Mouse (Mus musculus) cerebellum, postnatal 14 days (tissue): ENCODE measurements at regions not wholly inside any gene's neighbourhood (a gene's known extent, or its start where the extent isn't known, plus 50 kb on each side); places are given as distances from the start of the nearest gene placed in this dataset.

ENCODE experiments used
- DNase-seq, 2 experiments: peaks; one replicate each; pipeline ENCODE4 v3.0.0; 2021; ENCODE audit warnings: mixed read lengths in 2 of 2

GRCm38 (mm10) chr15:6934564-6934980 is 59.8 kb upstream of the Osmr start:
- DNase-seq = no peak

GRCm38 (mm10) chr15:6941491-6941890 is 66.7 kb upstream of the Osmr start:
- DNase-seq = no peak

DNA sequence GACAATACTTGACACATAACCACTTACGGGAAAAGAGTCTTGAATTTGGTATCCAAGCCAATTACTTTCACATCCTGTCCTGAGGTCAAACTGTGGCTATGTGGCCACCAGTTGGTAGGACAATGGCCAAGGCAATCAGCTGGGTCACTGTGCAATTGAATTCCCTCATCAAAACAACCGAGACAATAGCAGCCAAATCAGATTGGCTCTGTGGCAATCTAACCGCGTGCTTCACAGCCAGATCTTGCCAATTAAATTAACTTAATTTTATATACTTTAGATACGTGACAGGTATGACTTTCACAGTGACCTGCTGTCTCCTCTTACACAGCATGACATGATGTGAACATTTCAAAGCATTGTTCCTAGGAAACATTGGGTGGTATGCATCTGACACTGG is 74.5 kb upstream of the Osmr start:
- peak; percentile 20 to 55 for DNase-seq

DNA sequence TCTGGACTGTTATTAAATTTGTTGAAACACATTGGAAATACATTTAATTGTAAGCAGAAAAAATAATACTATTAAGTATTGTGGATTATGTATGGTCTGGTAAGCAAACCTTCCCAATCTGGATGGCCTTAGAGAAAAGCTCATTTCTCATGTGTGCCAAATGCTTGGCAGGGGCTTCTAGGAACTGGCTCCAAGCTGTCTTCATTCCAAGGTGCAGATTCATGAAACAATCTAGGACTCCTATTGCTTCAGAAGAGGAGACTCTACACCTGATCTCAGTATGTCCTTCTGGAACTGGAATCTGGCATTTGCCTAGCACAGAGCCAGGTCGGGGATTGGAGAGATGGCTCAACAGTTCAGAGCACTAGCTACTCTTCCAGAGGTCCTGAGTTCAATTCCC is 74.9 kb upstream of the Osmr start:
- peak; percentile 68 to 82 for DNase-seq

DNA sequence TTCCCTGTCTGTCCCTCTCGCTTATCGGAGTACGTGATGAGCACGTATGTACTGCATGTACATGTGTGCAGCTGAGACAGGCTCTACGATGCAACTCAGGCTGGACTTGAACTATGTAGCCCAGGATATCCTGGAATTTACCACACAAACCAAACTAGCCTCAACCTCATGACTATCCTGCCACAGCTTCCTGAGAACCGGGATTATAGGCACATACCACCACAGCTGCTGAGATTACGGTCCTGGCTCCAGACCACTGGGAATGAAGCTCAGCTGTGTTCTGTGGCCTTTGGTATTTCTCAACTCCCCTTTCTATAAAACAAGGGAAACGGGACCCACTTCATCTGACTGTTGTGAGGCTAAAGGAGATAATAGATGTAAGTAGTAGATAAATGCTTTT is 75.7 kb upstream of the Osmr start:
- DNase-seq = no peak

- no peak for DNase-seq
Observed at GRCm38 (mm10) chr15:6953556-6953955, 78.8 kb upstream of the Osmr start.

DNA sequence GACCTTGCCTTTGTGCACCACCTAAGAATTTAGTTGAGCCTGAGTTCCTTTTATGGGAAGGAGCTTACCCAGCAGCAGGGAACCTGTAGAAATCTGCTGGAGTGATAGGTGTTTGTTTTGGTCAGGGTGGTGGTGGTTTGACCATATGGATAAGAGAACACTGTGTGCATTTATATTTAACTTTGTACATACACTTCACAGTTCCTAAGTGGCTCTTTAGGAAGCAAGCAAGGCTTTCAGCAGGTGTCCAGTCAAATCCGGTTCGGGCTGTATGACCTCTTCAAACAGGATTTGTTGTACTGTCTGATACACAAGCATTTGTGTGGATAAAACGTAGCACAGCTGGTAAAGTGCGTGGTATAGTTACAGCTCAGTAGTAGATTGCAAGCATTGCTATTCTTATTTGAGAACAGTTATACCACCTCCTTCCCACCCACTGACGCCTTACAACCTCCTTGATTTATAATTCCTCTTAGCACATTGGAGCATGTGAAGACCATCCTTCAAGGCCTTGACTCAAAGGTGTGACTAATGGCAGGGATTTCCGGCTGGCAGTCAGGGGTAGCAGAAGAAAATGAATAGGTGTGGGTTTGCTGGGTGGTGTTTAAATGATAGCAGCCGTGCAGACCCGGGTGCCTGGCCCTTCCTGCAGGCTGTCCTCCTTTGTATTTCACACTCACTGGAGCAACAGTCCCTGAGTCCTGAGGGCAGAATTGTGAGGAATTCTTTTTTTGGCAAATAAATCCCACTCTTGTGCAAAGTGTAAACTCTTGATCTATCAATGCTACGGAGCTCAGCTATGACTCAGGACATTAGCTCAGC is 79.4 kb upstream of the Osmr start:
- no peak for DNase-seq

GRCm38 (mm10) chr15:6959911-6960310 is 85.1 kb upstream of the Osmr start:
- DNase-seq = no peak

DNA sequence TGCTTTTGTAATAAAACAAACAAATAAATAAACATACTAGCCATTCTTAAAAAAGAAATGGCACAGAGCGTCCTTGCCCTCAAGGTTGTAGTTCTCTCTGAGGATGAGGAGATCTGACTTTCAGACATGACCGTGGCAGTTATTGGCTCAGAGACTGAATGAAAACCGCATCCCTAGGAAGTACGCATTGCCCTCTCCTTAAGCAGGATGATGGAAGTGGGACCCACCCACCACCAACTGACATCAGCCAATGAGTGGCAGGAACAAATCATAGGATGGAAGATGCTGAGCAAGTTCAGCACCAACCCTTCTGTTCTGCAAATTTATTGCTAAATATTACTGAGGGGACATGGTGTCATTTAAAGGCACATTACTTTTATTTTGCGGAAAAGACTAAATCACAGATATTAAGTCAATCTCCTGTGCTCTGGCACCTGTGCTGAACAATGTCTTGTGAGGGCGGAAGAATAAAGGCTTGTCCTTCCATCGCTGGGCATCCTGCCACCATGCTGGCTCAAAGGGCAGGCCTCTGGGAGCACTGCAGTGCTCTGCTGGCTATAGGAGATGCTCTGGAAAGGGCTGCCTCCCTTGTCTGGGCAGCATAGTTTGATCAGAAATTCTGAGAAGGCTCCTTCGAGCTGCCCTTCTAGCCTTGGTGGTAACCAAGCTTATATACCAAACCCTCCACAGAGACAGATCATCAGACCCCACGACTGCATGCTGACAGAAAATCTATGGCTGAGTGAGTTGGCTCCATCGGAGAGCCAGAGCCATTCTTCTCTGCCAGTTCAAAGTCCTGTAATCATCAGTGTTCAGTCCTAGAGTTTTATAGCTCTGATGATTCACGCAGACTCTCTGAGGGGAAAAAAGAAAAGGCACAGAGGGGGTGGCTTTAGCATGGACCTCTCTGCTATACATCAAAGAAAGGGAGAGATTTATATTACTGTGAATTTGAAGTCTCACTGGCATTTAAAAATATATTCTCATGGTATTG is 86.3 kb upstream of the Osmr start:
- peak; percentile 48 to 49 for DNase-seq

- DNase-seq = no peak
Observed at GRCm38 (mm10) chr15:6964635-6965034, 89.9 kb upstream of the Osmr start.

- no peak for DNase-seq
Observed at GRCm38 (mm10) chr15:6965446-6965845, 90.7 kb upstream of the Osmr start.

GRCm38 (mm10) chr15:6974410-6974809 is 99.6 kb upstream of the Osmr start:
- DNase-seq = no peak

GRCm38 (mm10) chr15:6981430-6981829 is 106.7 kb upstream of the Osmr start:
- no peak for DNase-seq

DNA sequence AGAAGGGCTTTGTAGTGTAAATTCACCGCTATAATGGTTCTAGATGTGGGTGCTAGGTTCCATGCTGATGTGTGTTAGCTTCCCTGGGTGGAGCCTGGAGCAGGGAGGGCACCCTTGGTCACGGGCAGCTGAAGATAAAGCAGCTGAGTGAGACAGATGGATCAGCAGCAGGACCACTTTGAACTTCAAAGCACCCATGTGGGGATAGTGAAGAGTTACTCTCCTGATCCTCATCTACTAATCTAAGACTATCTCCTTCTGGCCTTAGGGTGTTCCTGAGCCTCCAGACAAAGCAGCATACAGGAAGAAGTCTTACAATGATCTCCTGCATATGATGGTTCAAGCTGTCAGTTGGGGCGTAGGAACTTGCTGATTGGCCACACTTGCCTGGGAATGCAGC is 107.1 kb upstream of the Lifr start:
- DNase-seq = no peak

DNA sequence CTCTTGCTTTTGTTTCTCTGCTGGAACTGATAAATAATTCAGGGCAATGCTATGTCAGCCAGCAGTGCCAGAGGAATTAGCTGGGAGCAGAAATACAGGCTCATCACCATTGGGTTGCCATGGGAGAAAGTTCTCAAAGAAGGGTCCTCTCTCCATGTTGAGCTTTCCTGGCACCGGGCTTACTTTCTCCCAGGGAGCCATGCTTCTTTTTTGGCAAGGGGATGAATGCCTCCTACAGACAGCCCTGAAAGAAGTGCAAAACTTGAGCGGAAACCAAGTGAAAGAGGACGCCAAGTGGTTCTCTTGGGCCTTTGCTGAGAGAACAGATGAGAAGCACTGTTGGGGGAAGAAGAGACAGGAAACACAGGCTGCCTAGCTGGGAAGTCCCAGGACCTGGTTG is 102.2 kb upstream of the Lifr start:
- peak; percentile 13 to 14 for DNase-seq

DNA sequence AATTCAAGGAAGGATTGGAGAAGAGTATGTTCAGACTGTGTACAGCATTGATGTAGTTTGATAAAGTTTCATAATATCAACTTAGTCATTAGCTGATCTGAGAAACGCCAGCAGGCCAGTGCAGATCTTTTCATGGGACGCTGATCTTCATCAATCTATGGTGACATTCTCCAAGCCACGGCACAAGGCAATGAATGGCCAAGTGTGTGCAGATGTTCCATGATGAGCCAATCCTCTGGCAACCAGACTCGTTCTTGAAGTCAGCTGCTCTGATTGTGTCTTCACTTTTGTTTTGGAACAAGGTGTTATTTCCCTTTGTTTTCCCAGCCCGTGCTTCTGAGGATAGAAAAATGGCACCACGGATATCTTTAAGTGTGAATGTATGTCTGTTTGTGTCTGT is 101.3 kb upstream of the Lifr start:
- no peak for DNase-seq

GRCm38 (mm10) chr15:6993226-6993625 is 97.2 kb upstream of the Lifr start:
- DNase-seq = no peak

- DNase-seq = no peak
Observed at GRCm38 (mm10) chr15:6995246-6995645, 95.2 kb upstream of the Lifr start.

DNA sequence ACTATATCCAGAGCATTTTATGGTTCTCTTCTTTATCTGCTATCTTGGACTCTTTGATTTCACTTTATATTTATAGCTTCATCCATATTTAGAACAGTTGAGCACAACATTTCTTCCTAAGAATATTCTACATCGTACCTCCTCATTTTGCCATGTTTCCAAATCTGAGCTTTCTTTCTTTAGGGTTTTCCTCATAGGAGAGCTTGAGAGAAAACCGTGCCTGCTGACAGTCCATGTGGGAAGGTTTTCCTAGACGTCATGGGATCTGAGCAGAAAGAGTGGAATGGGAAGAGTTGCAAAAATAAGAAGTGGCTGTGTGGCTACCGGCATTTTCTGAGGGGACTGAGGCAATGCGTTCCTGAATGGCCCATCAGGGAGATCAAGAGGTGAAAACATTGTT is 92.5 kb upstream of the Lifr start:
- DNase-seq = no peak

DNA sequence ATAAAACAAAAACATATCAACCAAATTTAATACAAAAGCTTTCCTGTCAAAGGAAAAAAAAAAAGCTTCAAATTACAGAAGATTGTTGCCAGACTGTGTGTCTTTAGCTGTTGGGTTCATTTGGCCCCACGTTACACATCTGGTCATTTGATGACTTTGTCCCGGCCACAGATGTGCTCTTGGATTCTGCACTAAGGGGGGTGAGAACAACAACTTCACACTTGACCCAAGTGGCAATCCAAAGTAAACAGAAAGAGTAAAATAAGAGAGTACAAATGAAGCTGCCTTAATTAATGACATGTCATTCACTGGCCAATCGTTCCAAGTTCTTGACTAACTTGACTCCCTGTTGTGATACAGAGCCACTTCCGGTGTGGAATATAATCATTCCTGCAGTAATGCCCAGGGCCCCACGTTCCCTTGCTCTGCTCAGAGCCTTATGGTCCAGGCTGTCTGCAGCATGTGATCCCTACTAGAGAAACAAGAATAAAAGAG is 91.8 kb upstream of the Lifr start:
- DNase-seq = no peak

DNA sequence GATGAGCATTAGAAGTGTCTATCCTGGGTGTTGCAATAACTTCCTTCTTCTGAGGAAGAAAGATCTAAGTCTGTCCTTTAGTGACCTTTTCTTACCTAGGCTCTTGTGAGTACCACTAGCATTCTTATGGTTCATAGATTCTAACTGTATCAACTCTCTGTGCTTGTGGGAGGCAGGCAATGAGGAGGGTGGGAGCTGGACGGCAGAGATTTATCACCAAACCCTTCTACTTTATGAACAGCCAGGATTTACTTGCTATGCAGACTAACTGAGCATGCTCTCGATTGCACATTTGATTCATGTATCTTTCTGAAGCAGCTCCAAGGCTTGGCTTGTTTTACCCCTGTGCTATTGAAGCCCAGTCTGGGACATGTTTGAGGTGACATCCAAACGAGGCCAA is 90.7 kb upstream of the Lifr start:
- no peak for DNase-seq

DNA sequence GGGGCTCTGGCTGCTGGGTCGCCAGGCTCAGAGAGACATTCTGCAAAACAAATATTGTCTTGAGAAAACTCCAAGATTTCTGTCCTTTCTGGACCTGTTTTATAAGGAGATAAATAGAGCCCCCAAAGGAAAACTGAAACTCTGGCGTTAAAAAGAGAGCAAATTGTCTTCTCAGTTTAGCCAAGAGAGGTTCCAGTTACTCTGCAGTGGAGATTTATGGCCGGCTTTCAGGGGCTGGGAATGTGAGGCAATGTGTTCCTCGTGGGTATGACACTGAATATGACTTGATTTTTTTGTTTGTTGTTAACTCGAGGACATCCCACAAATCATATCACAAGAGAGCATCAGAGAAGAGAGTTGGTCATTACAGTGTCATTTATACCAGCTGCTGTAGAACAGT is 88.2 kb upstream of the Lifr start:
- DNase-seq = no peak

DNA sequence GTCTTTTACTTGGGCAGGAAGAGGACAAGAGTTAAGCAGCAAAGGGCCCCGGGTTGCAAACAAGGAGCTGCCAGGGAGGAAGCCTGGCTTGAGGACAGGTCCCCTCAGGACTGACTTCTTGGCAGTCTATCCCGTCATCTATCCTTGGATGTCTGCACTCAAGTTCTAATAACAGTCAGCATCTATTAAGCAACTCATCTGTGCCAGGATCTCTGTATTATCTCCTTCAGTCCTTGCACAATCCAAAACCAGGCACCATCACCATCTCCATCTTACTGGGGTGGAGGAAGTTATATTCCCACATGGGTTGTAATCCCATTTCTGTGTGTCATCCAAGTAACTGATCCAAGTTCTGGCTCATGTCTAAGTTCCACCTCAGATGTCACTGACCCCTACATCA is 87.1 kb upstream of the Lifr start:
- no peak for DNase-seq

- no peak for DNase-seq
Observed at GRCm38 (mm10) chr15:7005142-7005541, 85.3 kb upstream of the Lifr start.
